Mouse (Mus musculus): Measurements from ENCODE around the gene Phc2.

Gene Phc2

GRCm38 (mm10) chr4:128782645-128783044, 128.1 kb downstream of the Phc2 start:
- no peak for DNase-seq (ENCODE audit: low read depth, low spot score)

GRCm38 (mm10) chr4:128784950-128785631, 130.6 kb downstream of the Phc2 start:
- no peak for DNase-seq (ENCODE audit: low read depth, low spot score)

GRCm38 (mm10) chr4:128785921-128786654, 131.6 kb downstream of the Phc2 start:
- no peak for DNase-seq (ENCODE audit: low read depth, low spot score)

GRCm38 (mm10) chr4:128787023-128787939, 132.8 kb downstream of the Phc2 start:
- DNase-seq (ENCODE audit: low read depth, low spot score) = no peak

GRCm38 (mm10) chr4:128788108-128788507, 133.6 kb downstream of the Phc2 start:
- DNase-seq (ENCODE audit: low read depth, low spot score) = no peak

- DNase-seq (ENCODE audit: low read depth, low spot score) = no peak
These were observed 135.1 kb downstream of the Phc2 start for GRCm38 (mm10) chr4:128789646-128790045.

GRCm38 (mm10) chr4:128793710-128794109, 139.2 kb downstream of the Phc2 start:
- no peak for DNase-seq (ENCODE audit: low read depth, low spot score)

GRCm38 (mm10) chr4:128794198-128794597, 139.7 kb downstream of the Phc2 start:
- no peak for DNase-seq (ENCODE audit: low read depth, low spot score)

- DNase-seq (ENCODE audit: low read depth, low spot score) = peak; percentile 39
These were observed 141.1 kb downstream of the Phc2 start for GRCm38 (mm10) chr4:128795596-128795995.

- no peak for DNase-seq (ENCODE audit: low read depth, low spot score)
These were observed 142.3 kb downstream of the Phc2 start for GRCm38 (mm10) chr4:128796788-128797187.

- DNase-seq (ENCODE audit: low read depth, low spot score) = no peak
These were observed 147.4 kb downstream of the Phc2 start for GRCm38 (mm10) chr4:128801675-128802465.
